Mouse (Mus musculus) midbrain, embryonic 16.5 days (tissue): ENCODE results near the gene Wdr37. TPM values are rescaled to one million over a fixed set of nuclear protein-coding genes. Genes with fewer than 3 reads are reported as not detected.

Experiments
- ATAC-seq: fragments of 200-750 bp; cut with Nextera tagmentation; 2 replicates; pipeline ENCODE4 v1.8.0; 2017; ENCODE audit warnings: moderate TSS enrichment
- H3K27ac ChIP-seq: fragments of 300-500 bp; sonication (generic); 2 replicates; pipeline ENCODE4 v1.5.1; 2014; ENCODE audit warnings: mild to moderate bottlenecking, low read length, mixed read lengths
- H3K27me3 ChIP-seq: fragments of 300-500 bp; sonication (generic); 2 replicates; pipeline ENCODE4 v1.6.1; 2014; ENCODE audit warnings: low read depth, low read length, mixed read lengths; ENCODE audit not compliant: control insufficient read depth, insufficient read depth
- H3K36me3 ChIP-seq: fragments of 300-500 bp; sonication (generic); 2 replicates; pipeline ENCODE4 v1.6.1; 2014; ENCODE audit warnings: mild to moderate bottlenecking, low read length, moderate library complexity, mixed read lengths; ENCODE audit not compliant: control insufficient read depth, insufficient read depth
- H3K4me1 ChIP-seq: fragments of 300-500 bp; sonication (generic); 2 replicates; pipeline ENCODE4 v1.6.1; 2014; ENCODE audit warnings: mild to moderate bottlenecking, low read length, mixed read lengths; ENCODE audit not compliant: control insufficient read depth, insufficient read depth
- H3K4me2 ChIP-seq: fragments of 300-500 bp; sonication (generic); 2 replicates; pipeline ENCODE4 v1.6.1; 2014; ENCODE audit warnings: mild to moderate bottlenecking, low read length, mixed read lengths
- H3K4me3 ChIP-seq: fragments of 300-500 bp; sonication (generic); 2 replicates; pipeline ENCODE4 v1.5.1; 2014; ENCODE audit warnings: low read depth, mild to moderate bottlenecking, low read length, moderate library complexity, mixed read lengths
- H3K9ac ChIP-seq: fragments of 300-500 bp; sonication (generic); 2 replicates; pipeline ENCODE4 v1.6.1; 2014; ENCODE audit warnings: low read depth, low read length, mixed read lengths
- H3K9me3 ChIP-seq: fragments of 300-500 bp; sonication (generic); replicated peaks from 2 replicates; pipeline ENCODE4 v1.6.1; 2014; ENCODE audit warnings: mild to moderate bottlenecking, low read length, mixed read lengths; ENCODE audit not compliant: control insufficient read depth, poor library complexity, severe bottlenecking
- WGBS: fragments of 180-500 bp; shearing (Covaris S2); extraction: QIAGEN DNeasy Blood & Tissue Kit; methylation state at CpG from one replicate; pipeline ENCODE4 v1.1.7; 2014; 5-methylcytosine and 5-hydroxymethylcytosine counted together
- polyA plus RNA-seq: library from polyadenylated mRNA; unstranded; fragments of >200 nt; fragmentation: Nextera tagmentation; extraction: Ambion mirVana; gene quantifications from 2 replicates; pipeline ENCODE4 v1.2.1, GENCODE M21; 2015

Gene Wdr37
- polyA plus RNA-seq, 1 experiment from 2014 or later = 57.5 TPM

- H3K4me2 ChIP-seq = peak overlapping the region; percentile 82
- H3K4me3 ChIP-seq = peak overlapping the region; percentile 75
- ATAC-seq = peak; percentile 96
- H3K9ac ChIP-seq = peak overlapping the region; percentile 91
- H3K36me3 ChIP-seq = no peaks in the 10 kb centered on the region
- H3K27ac ChIP-seq = peak overlapping the region; percentile 96
- no peaks in the 10 kb centered on the region for H3K9me3 ChIP-seq
- peaks cover 21% of the 10 kb centered on the region for H3K4me1 ChIP-seq
- under 1% methylated on average over 57 of the region's 57 CpGs for WGBS
- H3K27me3 ChIP-seq = no peaks in the 10 kb centered on the region
These were observed 997 bp downstream of the Wdr37 start for GRCm38 (mm10) chr13:8870510-8871313.

- Histone ChIP-seq H3K9ac (peak overlapping the region; percentile 91), H3K4me3 (peak overlapping the region; percentile 75), H3K4me1 (peaks cover 21% of the 10 kb centered on the region), H3K27me3 (no peaks in the 10 kb centered on the region), H3K27ac (peak overlapping the region; percentile 96), H3K4me2 (peak overlapping the region; percentile 74), H3K9me3 (no peaks in the 10 kb centered on the region), H3K36me3 (no peaks in the 10 kb centered on the region)
- ATAC-seq = 0 out of 2 replicates have a peak, but pooled peaks have one; percentile 11
- 6% methylated on average over 9 of the region's 9 CpGs for WGBS
These were observed 1.6 kb downstream of the Wdr37 start for GRCm38 (mm10) chr13:8870160-8870509.

- WGBS = 75% methylated on average over 5 of the region's 5 CpGs
- Histone ChIP-seq H3K36me3 (no peaks in the 10 kb centered on the region), H3K27ac (no peak overlapping the region), H3K27me3 (no peaks in the 10 kb centered on the region), H3K9me3 (no peaks in the 10 kb centered on the region), H3K4me2 (peak overlapping the region; percentile 74), H3K9ac (peak overlapping the region; percentile 91), H3K4me1 (peaks cover 21% of the 10 kb centered on the region), H3K4me3 (peak overlapping the region; percentile 75)
- no peak for ATAC-seq
These were observed 2.0 kb downstream of the Wdr37 start for GRCm38 (mm10) chr13:8869578-8870157.

GRCm38 (mm10) chr13:8866612-8867011, 5.1 kb downstream of the Wdr37 start:
- Histone ChIP-seq H3K4me1 (peaks cover 16% of the 10 kb centered on the region), H3K9ac (no peak overlapping the region), H3K9me3 (no peaks in the 10 kb centered on the region), H3K36me3 (no peaks in the 10 kb centered on the region), H3K27me3 (no peaks in the 10 kb centered on the region), H3K4me2 (no peak overlapping the region), H3K27ac (no peak overlapping the region), H3K4me3 (no peak overlapping the region)
- ATAC-seq = no peak
- WGBS = 90% methylated on average over 7 of the region's 7 CpGs

GRCm38 (mm10) chr13:8864990-8865389, 6.7 kb downstream of the Wdr37 start:
- Histone ChIP-seq H3K4me2 (no peak overlapping the region), H3K27ac (no peak overlapping the region), H3K4me1 (peaks cover 13% of the 10 kb centered on the region), H3K4me3 (no peak overlapping the region), H3K36me3 (peaks cover 3% of the 10 kb centered on the region; the same call in 1 of the 2 replicates), H3K9ac (no peak overlapping the region), H3K9me3 (no peaks in the 10 kb centered on the region), H3K27me3 (no peaks in the 10 kb centered on the region)
- WGBS = 79% methylated on average over 3 of the region's 3 CpGs
- no peak for ATAC-seq

- no peak for ATAC-seq
- no peak overlapping the region for H3K27ac ChIP-seq
- H3K4me1 ChIP-seq = no peaks in the 10 kb centered on the region
- H3K4me2 ChIP-seq = no peak overlapping the region
- H3K4me3 ChIP-seq = no peak overlapping the region
- no peaks in the 10 kb centered on the region for H3K9me3 ChIP-seq
- H3K36me3 ChIP-seq = peaks cover 14% of the 10 kb centered on the region
- H3K9ac ChIP-seq = no peak overlapping the region
- 89% methylated on average over 9 of the region's 9 CpGs for WGBS
- H3K27me3 ChIP-seq = no peaks in the 10 kb centered on the region
These were observed 10.8 kb downstream of the Wdr37 start for GRCm38 (mm10) chr13:8860861-8861260.

- Histone ChIP-seq H3K27me3 (no peaks in the 10 kb centered on the region), H3K4me1 (no peaks in the 10 kb centered on the region), H3K9ac (no peak overlapping the region), H3K4me3 (no peak overlapping the region), H3K36me3 (peaks cover 19% of the 10 kb centered on the region), H3K9me3 (no peaks in the 10 kb centered on the region), H3K4me2 (no peak overlapping the region), H3K27ac (no peak overlapping the region)
- 94% methylated on average over 6 of the region's 6 CpGs for WGBS
- no peak for ATAC-seq
These were observed 13.3 kb downstream of the Wdr37 start for GRCm38 (mm10) chr13:8858453-8858852.

- Histone ChIP-seq H3K9me3 (no peaks in the 10 kb centered on the region), H3K27ac (no peak overlapping the region), H3K27me3 (no peaks in the 10 kb centered on the region), H3K9ac (no peak overlapping the region), H3K4me3 (no peak overlapping the region), H3K4me2 (no peak overlapping the region), H3K4me1 (no peaks in the 10 kb centered on the region), H3K36me3 (peaks cover 19% of the 10 kb centered on the region)
- 97% methylated on average over 2 of the region's 2 CpGs for WGBS
- no peak for ATAC-seq
These were observed 16.9 kb downstream of the Wdr37 start for GRCm38 (mm10) chr13:8854769-8855168.

- WGBS = 99% methylated on average over 4 of the region's 4 CpGs
These were observed 18.3 kb downstream of the Wdr37 start for GRCm38 (mm10) chr13:8853424-8853823.

More at GRCm38 (mm10) chr13:8853424-8853823, 18.3 kb downstream of the Wdr37 start:
- no peaks in the 10 kb centered on the region for H3K4me1 ChIP-seq
- H3K4me3 ChIP-seq = no peak overlapping the region
- no peak for ATAC-seq
- H3K27ac ChIP-seq = no peak overlapping the region
- H3K9me3 ChIP-seq = no peaks in the 10 kb centered on the region
- H3K9ac ChIP-seq = no peak overlapping the region
- no peaks in the 10 kb centered on the region for H3K27me3 ChIP-seq
- H3K4me2 ChIP-seq = no peak overlapping the region
- H3K36me3 ChIP-seq = peaks cover 17% of the 10 kb centered on the region
